Mouse (Mus musculus) ES-E14 (cell line): ENCODE measurements around the gene Dut. TPM values are rescaled to one million over a fixed set of nuclear protein-coding genes. Genes with fewer than 3 reads are reported as not detected.
A peak's percentile ranks its signal among the peaks of the same experiment; 100 is the strongest.

Experiments
- DNase-seq: peaks from one replicate; pipeline ENCODE4 v3.0.0-alpha.2; 2013; ENCODE audit warnings: low read depth, low spot score
- H3K27ac ChIP-seq: 2 replicates; pipeline ENCODE4 v1.5.1; 2012; ENCODE audit warnings: low read depth, mild to moderate bottlenecking, low read length, moderate library complexity, mixed read lengths; ENCODE audit not compliant: poor library complexity, insufficient read depth, severe bottlenecking
- H3K36me3 ChIP-seq: 2 replicates; pipeline ENCODE4 v1.6.1; 2012; ENCODE audit warnings: mild to moderate bottlenecking, low read length, moderate library complexity, mixed read lengths; ENCODE audit not compliant: control insufficient read depth, poor library complexity, insufficient read depth, severe bottlenecking
- H3K4me1 ChIP-seq, 2 experiments: fragments of 150-350 bp in 1 of 2; sonication (generic) in 1 of 2; 2 replicates each; pipeline ENCODE4 v1.6.1; 2012; ENCODE audit warnings: low read length in 2 of 2, mild to moderate bottlenecking in 1 of 2, mixed read lengths in 1 of 2; ENCODE audit not compliant: control insufficient read depth in 2 of 2, insufficient read depth in 2 of 2, poor library complexity in 1 of 2
- H3K4me3 ChIP-seq, 2 experiments: fragments of 150-350 bp in 1 of 2; sonication (generic) in 1 of 2; 2 replicates each; pipeline ENCODE4 v1.5.1; 2012; ENCODE audit warnings: low read length in 2 of 2, low read depth in 1 of 2, mild to moderate bottlenecking in 1 of 2, mixed read lengths in 1 of 2; ENCODE audit not compliant: insufficient read depth in 1 of 2, poor library complexity in 1 of 2, severe bottlenecking in 1 of 2
- H3K9ac ChIP-seq: 2 replicates; pipeline ENCODE4 v1.6.1; 2012; ENCODE audit warnings: low read depth, mild to moderate bottlenecking, low read length, mixed read lengths; ENCODE audit not compliant: poor library complexity, insufficient read depth, severe bottlenecking
- H3K9me3 ChIP-seq: fragments of 150-350 bp; sonication (generic); 2 replicates; pipeline ENCODE4 v1.6.1; 2012; ENCODE audit warnings: low read depth, mild to moderate bottlenecking, low read length; ENCODE audit not compliant: control insufficient read depth, insufficient read depth
- CHD2 ChIP-seq: IDR thresholded peaks from 2 replicates; pipeline ENCODE4 v1.6.1; 2014; ENCODE audit warnings: mild to moderate bottlenecking, low read depth, low read length, inconsistent platforms
- HCFC1 ChIP-seq: IDR thresholded peaks from 2 replicates; pipeline ENCODE4 v1.6.1; 2012; ENCODE audit warnings: low read length, inconsistent platforms, borderline replicate concordance; ENCODE audit not compliant: insufficient read depth
- MAFK ChIP-seq: IDR thresholded peaks from 2 replicates; pipeline ENCODE4 v1.6.1; 2014; ENCODE audit warnings: mild to moderate bottlenecking, low read depth, low read length, inconsistent platforms; ENCODE audit not compliant: insufficient read depth
- ZC3H11A ChIP-seq: IDR thresholded peaks from 2 replicates; pipeline ENCODE4 v1.6.1; 2012; ENCODE audit warnings: low read depth, mild to moderate bottlenecking, inconsistent platforms, low read length, borderline replicate concordance
- ZNF384 ChIP-seq: IDR thresholded peaks from 2 replicates; pipeline ENCODE4 v1.6.1; 2012; ENCODE audit warnings: low read depth, low read length, inconsistent platforms
- in situ Hi-C, 2 experiments: fragments of 600-800 bp; cut with MboI; formaldehyde crosslinking; loops; one replicate each; pipeline ENCODE4 v1.15.1; 2025; ENCODE audit warnings: low sequenced_read_pairs in 2 of 2, inconsistent platforms in 1 of 2; ENCODE audit not compliant: unreplicated experiment in 2 of 2
- total RNA-seq: library from RNA; depleted of rRNA; stranded (reverse); fragments of 300-350 nt; gene quantifications from 2 replicates; pipeline ENCODE4 v1.2.3, GENCODE M21; 2012

Dut gene
- total RNA-seq, 1 experiment = 158 TPM

- DNase-seq = no peak
- TF ChIP-seq HCFC1 (no peak), ZC3H11A (no peak), ZNF384 (no peak), MAFK (no peak), CHD2 (no peak)
Measured at GRCm38 (mm10) chr2:125246669-125247068, 321 bp upstream of the Dut start.

DNA sequence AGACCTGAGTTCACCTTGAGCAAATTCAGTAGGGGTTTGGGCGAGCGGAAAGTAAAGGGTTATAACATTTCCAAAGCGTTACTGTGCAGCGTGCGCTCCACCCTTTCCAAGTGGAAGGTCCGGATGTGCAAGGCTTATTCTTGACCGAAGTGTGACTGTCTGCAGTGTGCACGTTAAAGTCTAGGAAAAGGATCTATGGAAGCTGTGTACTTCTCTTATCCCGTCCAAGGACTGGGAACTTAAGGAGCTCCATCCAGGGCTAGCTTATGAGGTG lies 909 bp downstream of the Dut start:
- Histone ChIP-seq H3K9me3 (peaks cover 3% of the 10 kb centered on the region; the same call in 1 of the 2 replicates), H3K4me3 (peak overlapping the region; percentile 85 to 93), H3K27ac (peak overlapping the region; percentile 89), H3K36me3 (peaks cover 27% of the 10 kb centered on the region), H3K9ac (peak overlapping the region; percentile 97), H3K4me1 (no peaks in the 10 kb centered on the region; a peak in 1 of 4 replicates)
- TF ChIP-seq MAFK (no peak), ZNF384 (no peak), ZC3H11A (no peak), HCFC1 (no peak), CHD2 (no peak)
- DNase-seq = no peak
- in situ Hi-C loops = no loop called here

More at GRCm38 (mm10) chr2:125246669-125247068, 321 bp upstream of the Dut start:
- no peak overlapping the region for H3K9ac ChIP-seq
- in situ Hi-C loops = no loop called here
- H3K27ac ChIP-seq = no peak overlapping the region; the same call in 1 of the 2 replicates
- H3K9me3 ChIP-seq = peaks cover 3% of the 10 kb centered on the region; the same call in 1 of the 2 replicates
- no peaks in the 10 kb centered on the region; a peak in 1 of 4 replicates for H3K4me1 ChIP-seq
- peaks cover 19% of the 10 kb centered on the region for H3K36me3 ChIP-seq
- H3K4me3 ChIP-seq = peak overlapping the region; percentile 21 to 93; a peak in 2 of 4 replicates

GRCm38 (mm10) chr2:125248256-125248655 lies 1.3 kb downstream of the Dut start:
- peaks cover 27% of the 10 kb centered on the region for H3K36me3 ChIP-seq
- H3K27ac ChIP-seq = no peak overlapping the region; the same call in 1 of the 2 replicates
- TF ChIP-seq CHD2 = no peak
- no peak for TF ChIP-seq ZNF384
- TF ChIP-seq ZC3H11A = no peak
- H3K9me3 ChIP-seq = peaks cover 3% of the 10 kb centered on the region; the same call in 1 of the 2 replicates
- no peak for DNase-seq
- no peaks in the 10 kb centered on the region; a peak in 1 of 4 replicates for H3K4me1 ChIP-seq
- peak overlapping the region; percentile 97 for H3K9ac ChIP-seq
- in situ Hi-C loops = no loop called here
- H3K4me3 ChIP-seq = peak overlapping the region; percentile 85 to 93

GRCm38 (mm10) chr2:125249339-125249738 lies 2.3 kb downstream of the Dut start:
- H3K36me3 ChIP-seq = peaks cover 36% of the 10 kb centered on the region
- H3K9me3 ChIP-seq = no peaks in the 10 kb centered on the region
- H3K4me1 ChIP-seq = no peaks in the 10 kb centered on the region; a peak in 1 of 4 replicates
- H3K4me3 ChIP-seq = peak overlapping the region; percentile 85 to 93; a peak in 3 of 4 replicates
- in situ Hi-C loops = no loop called here
- no peak for DNase-seq
- no peak overlapping the region for H3K27ac ChIP-seq
- no peak for TF ChIP-seq HCFC1
- TF ChIP-seq CHD2 = no peak
- TF ChIP-seq MAFK = no peak
- TF ChIP-seq ZNF384 = no peak
- no peak for TF ChIP-seq ZC3H11A
- no peak overlapping the region for H3K9ac ChIP-seq

- Histone ChIP-seq H3K36me3 (peaks cover 36% of the 10 kb centered on the region), H3K27ac (no peak overlapping the region), H3K4me3 (peak overlapping the region in 1 of 2 experiments; percentile 32; a peak in 1 of 4 replicates), H3K4me1 (no peaks in the 10 kb centered on the region; a peak in 1 of 4 replicates), H3K9me3 (no peaks in the 10 kb centered on the region), H3K9ac (no peak overlapping the region)
- DNase-seq = no peak
- TF ChIP-seq MAFK (no peak), ZC3H11A (no peak), ZNF384 (no peak), HCFC1 (no peak), CHD2 (no peak)
- in situ Hi-C loops = no loop called here
Measured at GRCm38 (mm10) chr2:125249874-125250273, 2.9 kb downstream of the Dut start.
